Mouse (Mus musculus): ENCODE data around the gene Pkhd1. TPM values are rescaled to one million over a fixed set of nuclear protein-coding genes. Genes with fewer than 3 reads are reported as not detected.

Pkhd1 gene
- polyA plus RNA-seq, 2 experiments = 0.15 TPM

DNA sequence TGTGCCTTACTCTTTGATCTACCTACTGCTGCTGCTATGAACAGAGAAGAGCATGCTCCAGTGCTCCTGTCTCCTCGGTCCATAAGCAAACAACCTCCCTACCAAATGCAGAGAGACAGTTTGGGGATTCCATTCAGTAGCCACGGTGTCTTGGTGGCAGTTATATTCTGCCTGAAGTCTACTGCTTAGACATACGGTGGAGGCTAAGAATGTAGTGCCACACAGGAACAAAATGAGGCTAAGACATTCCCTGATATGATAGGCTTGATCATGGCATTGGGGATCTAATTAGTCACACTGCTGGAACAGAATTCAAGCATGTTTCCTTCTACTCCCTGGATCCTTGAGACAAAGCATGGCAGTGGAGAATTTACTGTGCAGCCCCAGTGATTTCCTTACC is 48.4 kb downstream of the Pkhd1 start:
- TF ChIP-seq CTCF (IDR thresholded peaks at IDR 0.05; ENCODE audit: low read depth) (no peak), EP300 (IDR thresholded peaks at IDR 0.05; ENCODE audit: low read depth) (no peak)
- Histone ChIP-seq H3K4me3 (ENCODE audit: insufficient read depth in 1 of 2, low read depth in 2 of 2, low read length in 2 of 2) (no peak overlapping the region), H3K4me2 (ENCODE audit: low read depth) (no peak overlapping the region), H3K9ac (replicated peaks) (no peak overlapping the region), H3K4me1 (replicated peaks; ENCODE audit: control insufficient read depth in 2 of 2, insufficient read depth in 2 of 2, low read length in 1 of 2) (no peaks in the 10 kb centered on the region), H3K9me3 (ENCODE audit: control insufficient read depth, low read length) (no peaks in the 10 kb centered on the region), H3K27ac (no peak overlapping the region), H3K27me3 (ENCODE audit: control insufficient read depth, insufficient read depth, low read length) (no peaks in the 10 kb centered on the region), H3K36me3 (replicated peaks; ENCODE audit: control insufficient read depth, insufficient read depth, low read depth) (no peaks in the 10 kb centered on the region)
- WGBS (ENCODE audit: insufficient replicate concordance) = 45% methylated on average over 3 of the region's 3 CpGs
- DNase-seq (ENCODE audit: low read depth in 3 of 3, low spot score in 3 of 3) (no peak), ATAC-seq (ENCODE audit: insufficient read depth) (no peak)

DNA sequence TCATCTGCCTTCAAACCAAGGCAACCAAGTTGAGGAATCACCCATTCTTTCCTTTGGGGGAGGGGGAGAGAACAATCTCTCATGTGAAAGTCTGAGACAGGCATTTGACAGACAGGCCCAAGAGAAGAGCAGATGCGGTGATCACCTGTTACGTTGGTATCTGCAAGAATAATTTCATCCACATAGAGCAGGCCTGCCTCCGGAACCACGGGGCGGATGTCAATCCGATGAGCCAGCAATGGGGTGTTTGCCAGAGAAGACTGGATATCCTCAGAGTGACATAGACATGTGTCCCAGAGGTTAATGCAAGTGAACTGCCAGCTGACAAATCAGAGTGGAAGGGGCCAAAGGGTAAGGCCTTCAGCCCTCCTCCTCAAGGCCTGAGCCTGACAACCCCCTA is 59.4 kb downstream of the Pkhd1 start:
- Histone ChIP-seq H3K27ac (no peak overlapping the region), H3K4me2 (ENCODE audit: low read depth) (no peak overlapping the region), H3K36me3 (replicated peaks; ENCODE audit: control insufficient read depth, insufficient read depth, low read depth) (no peaks in the 10 kb centered on the region), H3K4me3 (ENCODE audit: insufficient read depth in 1 of 2, low read depth in 2 of 2, low read length in 2 of 2) (no peak overlapping the region), H3K4me1 (replicated peaks; ENCODE audit: control insufficient read depth in 2 of 2, insufficient read depth in 2 of 2, low read length in 1 of 2) (no peaks in the 10 kb centered on the region), H3K9me3 (ENCODE audit: control insufficient read depth, low read length) (no peaks in the 10 kb centered on the region), H3K9ac (replicated peaks) (no peak overlapping the region), H3K27me3 (ENCODE audit: control insufficient read depth, insufficient read depth, low read length) (no peaks in the 10 kb centered on the region)
- WGBS (ENCODE audit: insufficient replicate concordance) = 72% methylated on average over 6 of the region's 6 CpGs
- TF ChIP-seq CTCF (IDR thresholded peaks at IDR 0.05; ENCODE audit: low read depth) (no peak), EP300 (IDR thresholded peaks at IDR 0.05; ENCODE audit: low read depth) (no peak)
- no peak for ATAC-seq (ENCODE audit: insufficient read depth)
- no peak for DNase-seq (ENCODE audit: low read depth in 3 of 3, low spot score in 3 of 3)

- H3K4me3 ChIP-seq (ENCODE audit: insufficient read depth in 1 of 2, low read depth in 2 of 2, low read length in 2 of 2) = no peak overlapping the region
- 18% methylated on average over 6 of the region's 6 CpGs for WGBS (ENCODE audit: insufficient replicate concordance)
- TF ChIP-seq CTCF (IDR thresholded peaks at IDR 0.05; ENCODE audit: low read depth) = peak; percentile 64
- no peak for TF ChIP-seq EP300 (IDR thresholded peaks at IDR 0.05; ENCODE audit: low read depth)
- H3K4me2 ChIP-seq (ENCODE audit: low read depth) = no peak overlapping the region
- H3K27me3 ChIP-seq (ENCODE audit: control insufficient read depth, insufficient read depth, low read length) = no peaks in the 10 kb centered on the region
- H3K9me3 ChIP-seq (ENCODE audit: control insufficient read depth, low read length) = no peaks in the 10 kb centered on the region
- no peak overlapping the region for H3K9ac ChIP-seq (replicated peaks)
- DNase-seq (ENCODE audit: low read depth in 3 of 3, low spot score in 3 of 3) (no peak), ATAC-seq (ENCODE audit: insufficient read depth) (no peak)
- H3K36me3 ChIP-seq (replicated peaks; ENCODE audit: control insufficient read depth, insufficient read depth, low read depth) = no peaks in the 10 kb centered on the region
- H3K4me1 ChIP-seq (replicated peaks; ENCODE audit: control insufficient read depth in 2 of 2, insufficient read depth in 2 of 2, low read length in 1 of 2) = no peaks in the 10 kb centered on the region
- H3K27ac ChIP-seq = no peak overlapping the region
Measured at GRCm38 (mm10) chr1:20554398-20554797, 63.5 kb downstream of the Pkhd1 start.

- Histone ChIP-seq H3K27me3 (ENCODE audit: control insufficient read depth, insufficient read depth, low read length) (no peaks in the 10 kb centered on the region), H3K27ac (no peak overlapping the region), H3K4me1 (replicated peaks; ENCODE audit: control insufficient read depth in 2 of 2, insufficient read depth in 2 of 2, low read length in 1 of 2) (no peaks in the 10 kb centered on the region), H3K9ac (replicated peaks) (no peak overlapping the region), H3K36me3 (replicated peaks; ENCODE audit: control insufficient read depth, insufficient read depth, low read depth) (no peaks in the 10 kb centered on the region), H3K4me2 (ENCODE audit: low read depth) (no peak overlapping the region), H3K4me3 (ENCODE audit: insufficient read depth in 1 of 2, low read depth in 2 of 2, low read length in 2 of 2) (no peak overlapping the region), H3K9me3 (ENCODE audit: control insufficient read depth, low read length) (no peaks in the 10 kb centered on the region)
- TF ChIP-seq CTCF (IDR thresholded peaks at IDR 0.05; ENCODE audit: low read depth) (no peak), EP300 (IDR thresholded peaks at IDR 0.05; ENCODE audit: low read depth) (no peak)
- DNase-seq (ENCODE audit: low read depth in 3 of 3, low spot score in 3 of 3) (no peak), ATAC-seq (ENCODE audit: insufficient read depth) (no peak)
- WGBS (ENCODE audit: insufficient replicate concordance) = 51% methylated on average over 4 of the region's 4 CpGs
Measured at GRCm38 (mm10) chr1:20551334-20551733, 66.5 kb downstream of the Pkhd1 start.

DNA sequence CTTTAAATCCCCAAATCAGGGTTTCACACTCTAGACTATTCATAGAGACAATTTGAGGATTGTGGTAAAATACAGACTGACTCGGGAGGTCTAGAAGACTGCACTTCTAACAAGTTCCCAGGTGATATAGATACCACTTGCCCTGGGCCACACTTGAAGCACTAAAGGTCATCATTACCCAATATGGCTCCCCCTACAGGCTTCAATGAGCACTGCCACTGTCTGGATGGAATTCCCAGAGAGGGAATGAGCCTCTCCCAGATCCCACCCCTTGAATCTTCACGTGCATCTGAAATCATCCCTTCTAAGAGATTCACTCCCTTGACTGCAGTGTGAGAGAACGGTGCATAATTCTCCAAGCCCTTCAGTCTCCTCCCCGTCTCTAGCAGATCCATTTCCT is 73.3 kb downstream of the Pkhd1 start:
- no peak for ATAC-seq (ENCODE audit: insufficient read depth)
- Histone ChIP-seq H3K36me3 (replicated peaks; ENCODE audit: control insufficient read depth, insufficient read depth, low read depth) (no peaks in the 10 kb centered on the region), H3K4me3 (ENCODE audit: insufficient read depth in 1 of 2, low read depth in 2 of 2, low read length in 2 of 2) (no peak overlapping the region), H3K9me3 (ENCODE audit: control insufficient read depth, low read length) (no peaks in the 10 kb centered on the region), H3K27me3 (ENCODE audit: control insufficient read depth, insufficient read depth, low read length) (no peaks in the 10 kb centered on the region), H3K27ac (no peak overlapping the region), H3K9ac (replicated peaks) (no peak overlapping the region), H3K4me2 (ENCODE audit: low read depth) (no peak overlapping the region), H3K4me1 (replicated peaks; ENCODE audit: control insufficient read depth in 2 of 2, insufficient read depth in 2 of 2, low read length in 1 of 2) (no peaks in the 10 kb centered on the region)
- no peak for DNase-seq (ENCODE audit: low read depth in 3 of 3, low spot score in 3 of 3)
- WGBS (ENCODE audit: insufficient replicate concordance) = 46% methylated on average over 4 of the region's 4 CpGs
- TF ChIP-seq EP300 (IDR thresholded peaks at IDR 0.05; ENCODE audit: low read depth) (no peak), CTCF (IDR thresholded peaks at IDR 0.05; ENCODE audit: low read depth) (0 out of 2 replicates have a peak, but pooled peaks have one; percentile 10)
